Mouse (Mus musculus) kidney, adult 2 months (tissue): ENCODE measurements around the gene Mtmr12.

ENCODE experiments used
- CTCF ChIP-seq: fragments of 200-500 bp; conservative IDR thresholded peaks from 2 replicates; pipeline ENCODE4 v1.5.1; 2011; ENCODE audit warnings: low read depth, mild to moderate bottlenecking, control low read depth, low read length, moderate library complexity, mixed read lengths; ENCODE audit not compliant: insufficient read depth, insufficient read length
- POLR2A ChIP-seq: fragments of 200-500 bp; IDR thresholded peaks from one replicate; pipeline ENCODE4 v1.6.1; 2011; ENCODE audit warnings: low read depth, low read length, control low read depth

DNA sequence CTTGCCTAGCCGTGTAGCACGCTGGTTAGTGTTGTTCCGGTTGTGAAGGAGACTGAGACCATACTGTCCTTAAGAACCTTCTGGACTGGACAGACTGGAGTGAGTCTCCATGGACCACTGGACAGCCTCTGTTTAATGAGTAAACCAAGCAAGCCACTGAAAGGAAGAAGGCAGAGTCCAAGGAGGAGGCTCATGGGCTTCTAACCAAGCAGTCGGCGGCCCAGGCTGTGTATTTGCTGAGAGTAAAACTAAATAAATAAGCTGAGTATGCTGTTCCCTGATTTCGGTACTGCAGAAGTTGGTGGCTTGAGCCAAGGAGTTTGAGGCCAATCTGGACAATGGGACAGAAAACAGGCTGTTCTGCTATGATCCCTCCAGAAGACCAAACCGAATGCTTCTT, 4.8 kb upstream of the Mtmr12 start:
- TF ChIP-seq POLR2A: no peak
- TF ChIP-seq CTCF: no peak
